Mouse (Mus musculus) gastrocnemius, adult 2 months (tissue): ENCODE data around the gene Ddx39. TPM values are rescaled to one million over a fixed set of nuclear protein-coding genes. Genes with fewer than 3 reads are reported as not detected.

ENCODE experiments used
- DNase-seq: peaks from one replicate; pipeline ENCODE4 v3.0.0; 2022
- H3K27ac ChIP-seq: fragments of 200-600 bp; 2 replicates; pipeline ENCODE4 v1.8.1; 2022; ENCODE audit warnings: mild to moderate bottlenecking
- H3K4me3 ChIP-seq: fragments of 200-600 bp; 2 replicates; pipeline ENCODE4 v1.8.1; 2022; ENCODE audit warnings: mild to moderate bottlenecking, moderate library complexity
- CTCF ChIP-seq: fragments of 200-600 bp; IDR thresholded peaks from 2 replicates; pipeline ENCODE4 v1.8.1; 2022; ENCODE audit warnings: antibody characterized with exemption, mild to moderate bottlenecking, moderate library complexity
- intact Hi-C: fragments of 180-260 bp; cut with DNase I; formaldehyde crosslinking; loops from one replicate; pipeline ENCODE4 v1.15.1; 2025
- long read RNA-seq, 2 experiments: library from polyadenylated mRNA; stranded (forward); transcript quantifications; one replicate each; pipeline ENCODE4 v2.0.0; 2021
- total RNA-seq, 2 experiments: library from RNA; stranded (reverse); gene quantifications; 2 replicates each; pipeline ENCODE4 v1.2.3; 2021

Ddx39 gene
- 10 to 100 TPM; 11.2 to 13.1 TPM for total RNA-seq
- long read RNA-seq, experiment 1, transcript Ddx39-201 (11 exons, 1,656 nt), result major isoform, 21 of 28 reads
- long read RNA-seq, experiment 1, partial matches to known transcripts, result 0 of 28 reads
- long read RNA-seq, experiment 1, other reads (novel, unspliced or antisense), result 3 of 28 reads
- long read RNA-seq, experiment 2, transcript Ddx39-201 (11 exons, 1,656 nt), result major isoform, 26 of 32 reads
- long read RNA-seq, experiment 2, partial matches to known transcripts, result 1 of 32 reads
- long read RNA-seq, experiment 2, other reads (novel, unspliced or antisense), result 2 of 32 reads

- peak; percentile 96 for DNase-seq
- TF ChIP-seq CTCF, result 0 out of 2 replicates have a peak, but pooled peaks have one; percentile 2
- Histone ChIP-seq H3K4me3 (peak within 1 kb of the TSS; percentile 90), H3K27ac (peak within 1 kb of the TSS; percentile 99)
- intact Hi-C loops, result loop anchor here (1.0 kb wide), 1 partner anchor 16 kb away; the partner anchor contains the start of gene Pkn1
Measured at GRCm38 (mm10) chr8:83715031-83715690, at the start of gene Ddx39. Gene Ddx39 (plus strand): TSS chr8:83715177.

GRCm38 (mm10) chr8:83665969-83666865 is 48.8 kb upstream of the Ddx39 start, which contains the start of gene Ptger1:
Gene Ptger1 (plus strand): TSS chr8:83666678.
- peak; percentile 78 for DNase-seq
- Histone ChIP-seq H3K27ac (peak within 1 kb of the TSS; percentile 60), H3K4me3 (peak within 1 kb of the TSS; percentile 41)
- TF ChIP-seq CTCF, result 0 out of 2 replicates have a peak, but pooled peaks have one; percentile 4
- intact Hi-C loops, result no loop called here

- H3K27ac ChIP-seq, result peak overlapping the region; percentile 60
Measured at GRCm38 (mm10) chr8:83666866-83667234, 48.1 kb upstream of the Ddx39 start.

GRCm38 (mm10) chr8:83667526-83667925 is 47.5 kb upstream of the Ddx39 start:
- no peak for DNase-seq
- Histone ChIP-seq H3K27ac (no peak overlapping the region), H3K4me3 (no peak overlapping the region)
- intact Hi-C loops, result no loop called here
- no peak for TF ChIP-seq CTCF

More at GRCm38 (mm10) chr8:83666866-83667234, 48.1 kb upstream of the Ddx39 start:
- no peak for DNase-seq
- no peak for TF ChIP-seq CTCF
- intact Hi-C loops, result no loop called here
- peak overlapping the region; percentile 41; the same call in 1 of the 2 replicates for H3K4me3 ChIP-seq

GRCm38 (mm10) chr8:83668010-83668916 is 46.7 kb upstream of the Ddx39 start:
- peak; percentile 66 for TF ChIP-seq CTCF
- Histone ChIP-seq H3K27ac (peak overlapping the region; percentile 41), H3K4me3 (peak overlapping the region; percentile 66)
- intact Hi-C loops, result no loop called here
- peak; percentile 78 for DNase-seq

GRCm38 (mm10) chr8:83669013-83669412 is 46.0 kb upstream of the Ddx39 start:
- H3K27ac ChIP-seq, result no peak overlapping the region
- H3K4me3 ChIP-seq, result no peak overlapping the region; the same call in 1 of the 2 replicates
- intact Hi-C loops, result no loop called here
- no peak for TF ChIP-seq CTCF
- peak; percentile 41 for DNase-seq

- Histone ChIP-seq H3K4me3 (no peak overlapping the region), H3K27ac (no peak overlapping the region)
- no peak for TF ChIP-seq CTCF
- intact Hi-C loops, result no loop called here
- DNase-seq, result no peak
Measured at GRCm38 (mm10) chr8:83672936-83673335, 42.0 kb upstream of the Ddx39 start.

- TF ChIP-seq CTCF, result no peak
- no peak overlapping the region for H3K4me3 ChIP-seq
- H3K27ac ChIP-seq, result no peak overlapping the region
- intact Hi-C loops, result no loop called here
- DNase-seq, result no peak
Measured at GRCm38 (mm10) chr8:83674497-83674896, 40.5 kb upstream of the Ddx39 start.

GRCm38 (mm10) chr8:83679866-83680265 is 35.1 kb upstream of the Ddx39 start:
- no peak for TF ChIP-seq CTCF
- no peak for DNase-seq
- H3K27ac ChIP-seq, result no peak overlapping the region
- intact Hi-C loops, result no loop called here
- H3K4me3 ChIP-seq, result no peak overlapping the region

- intact Hi-C loops, result no loop called here
- no peak for TF ChIP-seq CTCF
- no peak for DNase-seq
- no peak overlapping the region for H3K27ac ChIP-seq
- H3K4me3 ChIP-seq, result no peak overlapping the region
Measured at GRCm38 (mm10) chr8:83680603-83681002, 34.4 kb upstream of the Ddx39 start.

- intact Hi-C loops, result no loop called here
- H3K27ac ChIP-seq, result no peak overlapping the region
Measured at GRCm38 (mm10) chr8:83681099-83681498, 33.9 kb upstream of the Ddx39 start.

GRCm38 (mm10) chr8:83684517-83684916 is 30.5 kb upstream of the Ddx39 start:
- no peak overlapping the region for H3K27ac ChIP-seq
- peak; percentile 18 for DNase-seq
- no peak for TF ChIP-seq CTCF
- no peak overlapping the region for H3K4me3 ChIP-seq
- intact Hi-C loops, result no loop called here

More at GRCm38 (mm10) chr8:83681099-83681498, 33.9 kb upstream of the Ddx39 start:
- TF ChIP-seq CTCF, result no peak
- no peak overlapping the region for H3K4me3 ChIP-seq
- no peak for DNase-seq
